Mouse (Mus musculus): ENCODE data around the gene Ehd4.

DNA sequence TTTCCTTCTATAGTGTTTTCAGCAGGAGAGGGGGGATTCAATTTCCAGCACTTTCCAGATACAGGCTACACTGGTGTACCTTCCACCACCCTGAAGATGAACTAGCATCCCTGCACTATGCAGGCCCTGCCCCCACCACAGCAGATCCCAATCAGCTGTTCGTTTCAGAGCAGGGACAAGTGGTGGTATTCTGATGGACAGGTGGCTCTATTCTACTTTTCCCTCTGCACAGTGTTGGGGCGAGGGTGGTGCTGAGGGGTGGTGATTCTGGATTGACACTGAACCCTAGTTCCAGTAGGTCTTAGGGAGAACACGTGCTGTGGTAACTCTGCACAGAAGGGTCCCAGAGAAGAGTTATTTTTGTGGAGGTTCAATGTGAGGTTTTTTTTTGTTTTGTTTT lies 43.2 kb downstream of the Ehd4 start:
- TF ChIP-seq GATA1 (IDR thresholded peaks at IDR 0.05; ENCODE audit: borderline replicate concordance, low read length), result no peak
- TF ChIP-seq FLI1 (IDR thresholded peaks at IDR 0.05; ENCODE audit: low read length), result no peak

Data from megakaryocyte, embryonic 14.5 days (primary cell).